Mouse (Mus musculus): ENCODE data around the gene Cyth1. TPM values are rescaled to one million over a fixed set of nuclear protein-coding genes. Genes with fewer than 3 reads are reported as not detected.

Cyth1 gene
- polyA plus RNA-seq, 1 experiment from 2014 or later = 9.3 TPM

DNA sequence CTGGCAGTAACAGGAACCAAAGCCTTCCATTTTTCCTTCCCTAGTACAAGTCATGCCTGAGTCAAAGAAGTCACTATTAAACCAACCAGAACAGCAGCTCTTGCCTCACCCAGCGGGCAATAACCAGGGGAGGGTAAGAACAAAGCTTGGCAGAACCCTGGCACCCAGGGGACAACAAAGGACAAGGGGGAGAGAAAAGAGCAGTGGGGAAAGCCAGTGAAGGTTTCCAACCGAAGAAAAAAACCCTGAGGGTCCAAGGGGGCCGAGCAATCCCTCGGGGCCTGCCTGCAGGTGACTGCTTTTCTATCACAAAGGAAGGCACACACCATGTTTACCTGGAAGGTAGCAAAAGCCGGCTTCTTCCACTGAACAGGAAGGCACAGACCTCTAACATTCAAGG, 1.7 kb downstream of the Cyth1 start:
- WGBS = 62% methylated on average over 5 of the region's 5 CpGs

DNA sequence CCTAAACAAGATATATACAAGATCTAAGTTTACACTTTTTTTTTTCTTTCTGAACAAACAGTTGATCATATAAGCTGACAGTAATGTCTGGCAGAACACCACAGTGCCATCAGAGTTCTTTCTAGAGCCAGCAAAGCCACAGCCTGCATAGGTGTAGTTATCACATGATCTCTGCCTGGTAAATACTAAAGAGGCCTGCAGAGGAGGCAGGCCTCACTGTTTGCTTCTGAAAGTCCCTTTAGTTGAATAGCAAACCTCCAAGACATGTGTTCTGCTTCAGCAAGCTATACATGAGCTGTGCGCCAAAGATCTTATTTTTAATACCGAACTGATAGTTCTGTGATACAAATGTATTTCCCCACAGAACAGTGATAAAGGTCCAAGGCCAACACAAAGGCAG, 3.3 kb downstream of the Cyth1 start:
- Histone ChIP-seq H3K9me3 (ENCODE audit: control insufficient read depth, low read length) (no peaks in the 10 kb centered on the region), H3K4me1 (replicated peaks; ENCODE audit: control insufficient read depth, insufficient read depth, low read length) (peaks cover 28% of the 10 kb centered on the region), H3K9ac (ENCODE audit: low read length) (no peak overlapping the region), H3K27ac (ENCODE audit: low read depth) (no peak overlapping the region), H3K4me3 (ENCODE audit: low read depth, low read length) (no peak overlapping the region), H3K36me3 (ENCODE audit: control insufficient read depth, insufficient read depth, low read length) (no peaks in the 10 kb centered on the region), H3K4me2 (ENCODE audit: low read length) (no peak overlapping the region), H3K27me3 (replicated peaks; ENCODE audit: control insufficient read depth, insufficient read depth, low read length) (no peaks in the 10 kb centered on the region)
- no peak for ATAC-seq (replicated peaks; ENCODE audit: low FRiP score, low TSS enrichment, low read depth)
- no peak for DNase-seq (ENCODE audit: low spot score)
- 88% methylated on average over 2 of the region's 2 CpGs for WGBS

More for the DNA sequence above, 1.7 kb downstream of the Cyth1 start:
- Histone ChIP-seq H3K27me3 (replicated peaks; ENCODE audit: control insufficient read depth, insufficient read depth, low read length) (no peaks in the 10 kb centered on the region), H3K4me1 (replicated peaks; ENCODE audit: control insufficient read depth, insufficient read depth, low read length) (peaks cover 20% of the 10 kb centered on the region), H3K4me2 (ENCODE audit: low read length) (peak overlapping the region; percentile 93), H3K9me3 (ENCODE audit: control insufficient read depth, low read length) (no peaks in the 10 kb centered on the region), H3K4me3 (ENCODE audit: low read depth, low read length) (peak overlapping the region; percentile 80), H3K36me3 (ENCODE audit: control insufficient read depth, insufficient read depth, low read length) (no peaks in the 10 kb centered on the region), H3K27ac (ENCODE audit: low read depth) (no peak overlapping the region), H3K9ac (ENCODE audit: low read length) (peak overlapping the region; percentile 79)
- DNase-seq (ENCODE audit: low spot score) = no peak
- ATAC-seq (replicated peaks; ENCODE audit: low FRiP score, low TSS enrichment, low read depth) = no peak

DNA sequence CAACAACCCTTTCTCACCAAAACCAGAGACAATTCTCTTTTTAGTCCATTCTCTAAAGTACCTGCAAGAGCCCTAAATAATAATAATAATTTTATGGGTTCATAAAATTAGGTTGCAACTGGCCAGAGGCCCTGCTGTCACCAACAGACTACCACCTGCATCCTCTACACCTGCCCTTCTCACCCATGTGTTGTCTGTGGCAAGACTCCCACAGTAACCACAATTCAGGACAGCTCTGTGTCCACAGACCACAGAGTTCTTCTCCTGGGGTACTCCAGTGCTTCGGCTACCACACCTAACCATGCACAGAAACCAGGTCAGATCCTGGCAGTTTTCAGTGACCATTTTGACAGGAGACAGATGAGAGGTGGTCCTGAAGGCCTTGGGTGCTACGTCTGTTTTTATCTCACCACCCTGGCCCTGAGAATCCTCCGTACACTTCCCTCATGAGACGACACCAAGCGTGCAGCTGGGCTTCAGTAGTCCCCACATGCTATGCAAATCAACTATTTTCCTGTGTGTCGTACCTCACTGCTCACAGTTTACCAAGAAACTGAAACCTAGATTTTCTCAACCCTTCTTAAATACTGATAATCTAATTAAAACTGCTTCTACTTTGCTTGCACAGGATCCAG, 4.6 kb downstream of the Cyth1 start:
- no peak overlapping the region for H3K4me3 ChIP-seq (ENCODE audit: low read depth, low read length)
- no peaks in the 10 kb centered on the region for H3K27me3 ChIP-seq (replicated peaks; ENCODE audit: control insufficient read depth, insufficient read depth, low read length)
- no peaks in the 10 kb centered on the region for H3K36me3 ChIP-seq (ENCODE audit: control insufficient read depth, insufficient read depth, low read length)
- H3K9me3 ChIP-seq (ENCODE audit: control insufficient read depth, low read length) = no peaks in the 10 kb centered on the region
- 89% methylated on average over 6 of the region's 6 CpGs for WGBS
- H3K4me1 ChIP-seq (replicated peaks; ENCODE audit: control insufficient read depth, insufficient read depth, low read length) = peaks cover 31% of the 10 kb centered on the region
- DNase-seq (ENCODE audit: low spot score) (no peak), ATAC-seq (replicated peaks; ENCODE audit: low FRiP score, low TSS enrichment, low read depth) (no peak)
- no peak overlapping the region for H3K9ac ChIP-seq (ENCODE audit: low read length)
- H3K27ac ChIP-seq (ENCODE audit: low read depth) = no peak overlapping the region
- H3K4me2 ChIP-seq (ENCODE audit: low read length) = no peak overlapping the region

DNA sequence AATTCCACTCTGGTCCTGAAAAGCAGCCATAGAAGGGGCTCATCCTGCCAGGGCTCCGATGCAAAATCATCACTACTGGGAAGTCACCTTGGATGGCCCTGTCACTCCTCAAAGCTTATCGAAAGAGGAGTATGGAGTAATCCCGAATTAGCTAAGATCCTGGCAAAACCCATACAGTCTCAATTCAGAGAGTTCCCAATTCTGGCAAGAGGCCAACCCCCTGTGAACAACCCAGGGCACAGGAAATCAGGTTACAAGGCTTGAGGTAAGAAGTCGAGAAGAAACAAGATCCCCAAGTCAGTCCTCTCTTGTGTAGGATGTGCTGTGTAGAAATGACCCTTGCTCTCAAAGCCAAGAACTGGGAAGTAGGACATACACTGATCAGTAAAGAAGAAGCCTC, 5.9 kb downstream of the Cyth1 start:
- no peak for DNase-seq (ENCODE audit: low spot score)
- Histone ChIP-seq H3K27ac (ENCODE audit: low read depth) (no peak overlapping the region), H3K9ac (ENCODE audit: low read length) (no peak overlapping the region), H3K27me3 (replicated peaks; ENCODE audit: control insufficient read depth, insufficient read depth, low read length) (no peaks in the 10 kb centered on the region), H3K9me3 (ENCODE audit: control insufficient read depth, low read length) (no peaks in the 10 kb centered on the region), H3K4me1 (replicated peaks; ENCODE audit: control insufficient read depth, insufficient read depth, low read length) (peaks cover 34% of the 10 kb centered on the region), H3K4me3 (ENCODE audit: low read depth, low read length) (no peak overlapping the region), H3K36me3 (ENCODE audit: control insufficient read depth, insufficient read depth, low read length) (no peaks in the 10 kb centered on the region), H3K4me2 (ENCODE audit: low read length) (no peak overlapping the region)
- 80% methylated on average over 4 of the region's 4 CpGs for WGBS
- ATAC-seq (replicated peaks; ENCODE audit: low FRiP score, low TSS enrichment, low read depth) = no peak

DNA sequence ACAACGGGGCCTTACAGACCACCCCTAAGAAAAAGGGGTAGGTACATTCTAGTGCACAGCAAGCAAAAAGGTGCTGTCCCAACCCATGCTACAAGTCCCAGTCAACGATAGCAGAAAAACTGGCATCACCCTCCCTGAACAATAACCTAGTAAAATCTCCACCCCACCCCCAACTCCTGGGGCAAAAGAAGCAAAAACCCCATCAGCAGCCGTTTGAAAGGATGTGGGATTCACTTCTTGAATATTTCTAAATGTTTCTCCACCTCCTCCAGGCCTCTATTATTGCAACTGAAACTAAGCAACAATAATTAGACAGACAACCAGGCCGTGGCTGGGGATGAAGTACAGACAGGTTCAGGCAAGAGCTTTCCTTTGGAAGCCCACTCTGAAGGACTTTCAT, 8.0 kb downstream of the Cyth1 start:
- WGBS = 73% methylated on average over 4 of the region's 4 CpGs
- Histone ChIP-seq H3K9ac (ENCODE audit: low read length) (no peak overlapping the region), H3K27ac (ENCODE audit: low read depth) (no peak overlapping the region), H3K36me3 (ENCODE audit: control insufficient read depth, insufficient read depth, low read length) (no peaks in the 10 kb centered on the region), H3K9me3 (ENCODE audit: control insufficient read depth, low read length) (no peaks in the 10 kb centered on the region), H3K4me3 (ENCODE audit: low read depth, low read length) (no peak overlapping the region), H3K4me2 (ENCODE audit: low read length) (no peak overlapping the region), H3K27me3 (replicated peaks; ENCODE audit: control insufficient read depth, insufficient read depth, low read length) (no peaks in the 10 kb centered on the region), H3K4me1 (replicated peaks; ENCODE audit: control insufficient read depth, insufficient read depth, low read length) (peaks cover 35% of the 10 kb centered on the region)
- no peak for DNase-seq (ENCODE audit: low spot score)
- ATAC-seq (replicated peaks; ENCODE audit: low FRiP score, low TSS enrichment, low read depth) = no peak

DNA sequence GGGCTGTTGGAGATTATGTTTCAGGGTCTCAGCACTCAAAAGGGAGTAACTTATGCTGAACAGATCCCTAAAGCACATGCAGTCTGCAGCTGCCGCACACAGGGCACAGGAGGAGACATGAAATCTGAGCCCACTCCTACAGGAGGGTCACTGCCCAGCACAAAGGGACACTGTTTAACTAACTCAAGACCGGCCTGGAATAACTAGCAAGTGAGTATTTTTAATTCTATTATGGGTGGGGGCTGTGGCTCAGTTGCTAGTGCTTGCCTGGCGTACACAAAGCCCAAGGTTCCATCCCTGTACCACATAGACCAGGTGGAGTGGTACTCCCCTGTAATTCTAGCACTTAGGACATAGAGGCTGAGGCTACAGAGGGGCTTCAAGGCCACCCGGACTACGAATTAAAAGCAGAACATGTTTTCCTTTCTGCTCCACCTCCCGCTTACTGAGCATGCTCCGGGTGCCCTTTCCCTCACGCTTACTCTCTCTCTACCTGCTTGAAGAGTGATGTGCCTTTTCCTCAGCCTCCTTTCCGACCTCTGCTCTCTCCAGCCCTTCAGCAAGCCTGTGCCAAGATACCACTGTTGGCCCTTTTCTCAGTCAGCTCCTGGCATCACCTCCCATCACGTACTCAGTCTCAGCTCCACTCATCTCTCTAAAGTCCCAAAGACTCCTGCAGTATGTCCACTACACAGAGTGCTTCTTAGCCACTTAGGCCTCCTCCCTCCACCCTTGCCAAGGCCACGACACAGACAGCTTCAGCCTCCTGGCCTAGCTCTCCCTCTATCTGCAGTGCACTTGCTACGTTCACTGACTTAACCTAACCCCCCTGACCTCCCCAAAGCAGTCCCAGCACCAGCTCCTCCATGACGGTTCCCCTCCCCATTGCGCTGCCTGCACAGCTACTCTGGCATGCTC, 8.9 kb downstream of the Cyth1 start:
- WGBS = 44% methylated on average over 14 of the region's 14 CpGs
- Histone ChIP-seq H3K4me3 (ENCODE audit: low read depth, low read length) (no peak overlapping the region), H3K9ac (ENCODE audit: low read length) (no peak overlapping the region), H3K36me3 (ENCODE audit: control insufficient read depth, insufficient read depth, low read length) (no peaks in the 10 kb centered on the region), H3K4me2 (ENCODE audit: low read length) (no peak overlapping the region), H3K27me3 (replicated peaks; ENCODE audit: control insufficient read depth, insufficient read depth, low read length) (no peaks in the 10 kb centered on the region), H3K27ac (ENCODE audit: low read depth) (peak overlapping the region; percentile 34), H3K4me1 (replicated peaks; ENCODE audit: control insufficient read depth, insufficient read depth, low read length) (peaks cover 35% of the 10 kb centered on the region), H3K9me3 (ENCODE audit: control insufficient read depth, low read length) (no peaks in the 10 kb centered on the region)
- DNase-seq (ENCODE audit: low spot score) = no peak
- ATAC-seq (replicated peaks; ENCODE audit: low FRiP score, low TSS enrichment, low read depth) = peak; percentile 42; the same call in 1 of the 2 replicates

DNA sequence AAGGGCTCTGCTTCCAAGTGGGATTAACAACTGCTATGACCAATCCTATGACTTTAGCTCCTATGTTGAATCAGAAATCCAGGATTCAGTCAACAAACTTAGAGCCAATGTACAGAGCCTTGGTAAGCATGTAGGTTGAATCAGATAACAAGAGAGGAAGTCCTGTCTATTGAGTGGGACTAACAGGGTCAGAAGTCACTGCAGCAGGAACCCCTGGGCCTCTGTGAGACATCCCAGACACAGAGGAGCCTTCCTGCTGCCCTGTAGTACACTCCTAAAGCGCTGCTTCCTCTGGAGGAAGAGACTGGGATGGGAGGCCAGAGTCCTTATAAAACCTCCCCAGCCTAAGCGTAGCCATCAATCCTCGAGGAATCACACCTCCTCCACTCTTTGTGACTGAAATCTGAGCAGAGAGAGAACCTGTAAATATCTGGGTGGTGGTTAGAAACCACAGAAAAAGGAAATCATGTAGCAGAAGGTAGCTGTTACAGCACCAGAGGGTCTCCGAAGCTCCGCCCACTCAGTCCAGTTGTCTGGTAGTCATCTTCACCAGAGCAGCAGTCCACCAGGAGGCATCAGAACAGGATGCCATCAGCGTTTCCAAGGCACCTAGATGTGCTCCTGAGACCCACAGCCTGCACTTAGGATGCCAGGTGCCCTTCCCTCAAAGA, 11.7 kb downstream of the Cyth1 start:
- DNase-seq (ENCODE audit: low spot score) = no peak
- no peak for ATAC-seq (replicated peaks; ENCODE audit: low FRiP score, low TSS enrichment, low read depth)
- Histone ChIP-seq H3K27me3 (replicated peaks; ENCODE audit: control insufficient read depth, insufficient read depth, low read length) (no peaks in the 10 kb centered on the region), H3K36me3 (ENCODE audit: control insufficient read depth, insufficient read depth, low read length) (no peaks in the 10 kb centered on the region), H3K9ac (ENCODE audit: low read length) (no peak overlapping the region), H3K4me3 (ENCODE audit: low read depth, low read length) (no peak overlapping the region), H3K27ac (ENCODE audit: low read depth) (peak overlapping the region; percentile 57), H3K4me1 (replicated peaks; ENCODE audit: control insufficient read depth, insufficient read depth, low read length) (peaks cover 43% of the 10 kb centered on the region), H3K9me3 (ENCODE audit: control insufficient read depth, low read length) (no peaks in the 10 kb centered on the region), H3K4me2 (ENCODE audit: low read length) (no peak overlapping the region)
- 39% methylated on average over 6 of the region's 6 CpGs for WGBS

DNA sequence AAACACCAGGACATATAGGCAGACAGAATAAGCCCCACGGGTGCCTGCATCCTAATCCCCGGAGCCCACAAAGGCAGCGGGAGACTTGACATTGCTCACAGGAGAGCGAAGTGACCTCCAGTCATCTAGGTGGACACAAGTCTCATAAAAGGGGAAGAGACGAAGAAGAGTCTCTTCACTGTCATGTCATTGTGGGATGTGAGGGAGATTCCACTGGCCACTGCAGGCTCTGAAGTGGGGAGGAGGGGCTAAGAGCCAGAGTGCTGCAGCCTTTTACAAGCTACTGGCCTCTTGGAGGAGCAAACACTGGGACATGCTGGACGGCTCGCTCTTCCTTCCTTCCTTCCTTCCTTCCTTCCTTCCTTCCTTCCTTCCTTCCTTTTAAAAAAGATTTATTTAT, 13.5 kb downstream of the Cyth1 start:
- ATAC-seq (replicated peaks; ENCODE audit: low FRiP score, low TSS enrichment, low read depth) (no peak), DNase-seq (ENCODE audit: low spot score) (no peak)
- peaks cover 34% of the 10 kb centered on the region for H3K4me1 ChIP-seq (replicated peaks; ENCODE audit: control insufficient read depth, insufficient read depth, low read length)
- no peaks in the 10 kb centered on the region for H3K9me3 ChIP-seq (ENCODE audit: control insufficient read depth, low read length)
- H3K36me3 ChIP-seq (ENCODE audit: control insufficient read depth, insufficient read depth, low read length) = no peaks in the 10 kb centered on the region
- H3K9ac ChIP-seq (ENCODE audit: low read length) = no peak overlapping the region
- no peak overlapping the region for H3K4me2 ChIP-seq (ENCODE audit: low read length)
- no peaks in the 10 kb centered on the region for H3K27me3 ChIP-seq (replicated peaks; ENCODE audit: control insufficient read depth, insufficient read depth, low read length)
- WGBS = 76% methylated on average over 7 of the region's 7 CpGs
- no peak overlapping the region for H3K27ac ChIP-seq (ENCODE audit: low read depth)
- no peak overlapping the region for H3K4me3 ChIP-seq (ENCODE audit: low read depth, low read length)

Measured in intestine, embryonic 14.5 days (tissue).